Mouse (Mus musculus) kidney, adult 2 months (tissue): ENCODE results near the gene Poglut1.

Experiments
- CTCF ChIP-seq: fragments of 200-500 bp; conservative IDR thresholded peaks from 2 replicates; pipeline ENCODE4 v1.5.1; 2011; ENCODE audit warnings: low read depth, mild to moderate bottlenecking, control low read depth, low read length, moderate library complexity, mixed read lengths; ENCODE audit not compliant: insufficient read depth, insufficient read length
- POLR2A ChIP-seq: fragments of 200-500 bp; IDR thresholded peaks from one replicate; pipeline ENCODE4 v1.6.1; 2011; ENCODE audit warnings: low read depth, low read length, control low read depth

- TF ChIP-seq CTCF: no peak
- no peak for TF ChIP-seq POLR2A
Observed at GRCm38 (mm10) chr16:38596099-38596498, 46.0 kb upstream of the Poglut1 start.
